Mouse (Mus musculus) layer of hippocampus, adult 2 months (tissue): ENCODE measurements at regions not wholly inside any gene's neighbourhood (a gene's known extent, or its start where the extent isn't known, plus 50 kb on each side); places are given as distances from the start of the nearest gene placed in this dataset.

Experiments
- DNase-seq, 2 experiments: peaks; one replicate each; pipeline ENCODE4 v3.0.0; 2022; ENCODE audit warnings: low spot score in 2 of 2
- H3K27ac ChIP-seq: fragments of 200-600 bp; 2 replicates; pipeline ENCODE4 v1.8.1; 2022
- H3K4me3 ChIP-seq: fragments of 200-600 bp; 2 replicates; pipeline ENCODE4 v1.8.1; 2022; ENCODE audit warnings: mild to moderate bottlenecking
- CTCF ChIP-seq: fragments of 200-600 bp; conservative IDR thresholded peaks from 2 replicates; pipeline ENCODE4 v1.8.1; 2022; ENCODE audit warnings: antibody characterized with exemption, mild to moderate bottlenecking, moderate library complexity
- microRNA-seq, 2 experiments: library from miRNA; unstranded; fragments of <30 nt; microRNA quantifications; one replicate each; pipeline ENCODE4 v1.2.0; 2021

DNA sequence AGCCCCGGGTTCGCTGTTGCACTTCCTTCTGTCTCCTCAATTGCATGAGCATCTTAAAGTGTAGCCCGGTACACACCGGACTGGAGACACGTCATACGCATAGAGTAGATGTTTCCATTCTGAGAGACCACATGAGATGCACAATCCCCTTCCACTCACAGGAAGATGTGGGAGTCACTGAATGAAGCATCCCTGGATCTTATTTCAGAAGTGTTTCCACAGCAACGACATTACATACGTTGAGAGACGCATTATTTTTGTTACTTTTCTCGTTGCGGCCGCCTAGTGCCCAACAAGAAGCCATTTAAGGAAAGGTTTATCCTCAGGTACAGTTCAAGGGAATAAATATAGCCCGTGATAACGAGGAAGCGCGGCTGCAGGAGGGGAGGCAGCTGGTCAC, 88.4 kb upstream of the Mc3r start:
- peak in 1 of 2 experiments; percentile 14 for DNase-seq
- no peak overlapping the region for H3K4me3 ChIP-seq
- no peak overlapping the region for H3K27ac ChIP-seq

DNA sequence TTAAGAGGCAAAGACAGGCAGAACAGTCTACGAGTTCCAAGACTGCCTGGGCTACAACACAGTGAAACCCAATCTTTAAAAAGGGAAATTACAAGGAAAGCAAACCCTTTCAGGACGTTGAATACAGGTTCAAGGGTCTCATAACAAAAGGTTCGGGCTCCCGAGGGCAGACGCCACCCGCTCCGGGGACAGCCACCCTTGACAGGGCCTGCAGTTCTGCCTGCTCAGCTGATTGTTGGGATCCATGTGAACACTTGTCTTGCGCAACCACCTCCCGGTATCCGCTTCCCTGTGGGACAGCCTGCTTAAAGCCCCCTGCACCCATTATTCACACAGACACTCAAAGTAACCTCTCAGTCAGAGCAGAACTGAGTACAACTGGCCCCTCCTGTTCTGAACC, 70.9 kb upstream of the Mc3r start:
- DNase-seq: no peak
- Histone ChIP-seq H3K4me3 (no peak overlapping the region), H3K27ac (no peak overlapping the region)
- no peak for TF ChIP-seq CTCF

More for the DNA sequence above, 88.4 kb upstream of the Mc3r start:
- TF ChIP-seq CTCF: no peak

DNA sequence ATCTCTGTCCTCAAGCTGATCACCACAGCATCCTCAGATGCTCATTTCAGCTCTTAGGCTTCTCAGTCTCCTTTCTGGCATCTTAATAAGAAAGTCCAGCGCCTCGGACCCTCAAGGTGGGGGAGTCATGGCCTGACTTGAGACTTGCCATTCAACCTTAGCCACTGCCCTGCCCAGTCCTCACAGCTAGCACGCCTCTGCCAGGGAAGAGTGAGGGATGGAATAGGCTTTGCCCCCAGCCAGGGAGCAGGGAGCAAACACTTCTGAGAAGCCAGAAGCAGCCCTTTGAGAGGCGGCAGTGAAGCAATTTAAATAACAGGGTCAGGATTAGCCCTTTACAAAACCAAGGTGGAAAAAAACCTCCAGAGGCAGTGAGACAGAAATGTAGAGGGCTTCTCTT, 69.0 kb upstream of the Mc3r start:
- Histone ChIP-seq H3K27ac (no peak overlapping the region), H3K4me3 (no peak overlapping the region)
- no peak for TF ChIP-seq CTCF
- DNase-seq: no peak

GRCm38 (mm10) chr2:172197746-172198145, 50.5 kb upstream of the Mc3r start:
- Histone ChIP-seq H3K27ac (no peak overlapping the region), H3K4me3 (no peak overlapping the region)
- DNase-seq: no peak
- TF ChIP-seq CTCF: no peak

Small RNA genes in the stretch of these regions (microRNA-seq; reads per million reads assigned to microRNA genes)
- 0 reads per million in 2 experiments for gene Gm44301
